Mouse (Mus musculus) CH12.LX (cell line): Measurements from ENCODE around the gene Bank1. TPM values are rescaled to one million over a fixed set of nuclear protein-coding genes. Genes with fewer than 3 reads are reported as not detected.

Experiments
- DNase-seq: peaks from one replicate; pipeline ENCODE4 v3.0.0-alpha.2; 2013; ENCODE audit errors: extremely low read depth
- H3K27ac ChIP-seq: 2 replicates; pipeline ENCODE4 v1.5.1; 2012; ENCODE audit warnings: low read depth, mild to moderate bottlenecking, control low read depth, moderate library complexity; ENCODE audit not compliant: insufficient read depth
- H3K27me3 ChIP-seq: replicated peaks from 2 replicates; pipeline ENCODE3; 2012; ENCODE audit warnings: inconsistent platforms
- H3K36me3 ChIP-seq, 2 experiments: replicated peaks in 1 of 2; 2 replicates each; pipeline versions ENCODE3 to v1.6.1; 2012; ENCODE audit warnings: inconsistent platforms in 1 of 2, low read length in 1 of 2, mild to moderate bottlenecking in 1 of 2, mixed read lengths in 1 of 2, moderate library complexity in 1 of 2; ENCODE audit not compliant: control insufficient read depth in 1 of 2, insufficient read depth in 1 of 2
- H3K4me1 ChIP-seq, 2 experiments: 2 replicates each; pipeline ENCODE4 v1.6.1; 2012; ENCODE audit warnings: inconsistent platforms in 1 of 2, moderate library complexity in 1 of 2; ENCODE audit not compliant: insufficient read depth in 2 of 2, control insufficient read depth in 1 of 2
- H3K4me2 ChIP-seq: 2 replicates; pipeline ENCODE4 v1.6.1; 2012; ENCODE audit warnings: low read depth, mild to moderate bottlenecking, control low read depth; ENCODE audit not compliant: poor library complexity, insufficient read depth, severe bottlenecking
- H3K4me3 ChIP-seq, 3 experiments: fragments of 150-350 bp in 1 of 3; sonication (generic) in 1 of 3; replicated peaks in 1 of 3; 2 replicates each; pipeline versions ENCODE3 to v1.5.1; 2011 to 2012; ENCODE audit warnings: low read depth in 2 of 3, low read length in 2 of 3, mild to moderate bottlenecking in 2 of 3, moderate library complexity in 2 of 3, control low read depth in 1 of 3, improper control_type of control experiment in 1 of 3, inconsistent platforms in 1 of 3, mixed read lengths in 1 of 3; ENCODE audit not compliant: poor library complexity in 1 of 3
- H3K79me2 ChIP-seq: replicated peaks from 2 replicates; pipeline ENCODE4 v1.6.1; 2012; ENCODE audit warnings: mild to moderate bottlenecking, moderate library complexity; ENCODE audit not compliant: control insufficient read depth, poor library complexity, insufficient read depth, severe bottlenecking; ENCODE audit errors: extremely low read depth
- H3K9ac ChIP-seq: 2 replicates; pipeline ENCODE4 v1.6.1; 2012; ENCODE audit warnings: low read depth, mild to moderate bottlenecking, control low read depth, moderate library complexity; ENCODE audit not compliant: insufficient read depth
- H3K9me3 ChIP-seq: replicated peaks from 2 replicates; pipeline ENCODE3; 2012; ENCODE audit warnings: low read length, inconsistent platforms, mixed read lengths
- CHD2 ChIP-seq: IDR thresholded peaks from 2 replicates; pipeline ENCODE4 v1.6.1; 2011; ENCODE audit warnings: low read length, improper control_type of control experiment
- CTCF ChIP-seq, 2 experiments: IDR thresholded peaks in 1 of 2; conservative IDR thresholded peaks in 1 of 2; 2 replicates each; pipeline ENCODE4 v1.5.1; 2011 to 2012; ENCODE audit warnings: low read depth in 2 of 2, low read length in 2 of 2, improper control_type of control experiment in 1 of 2, inconsistent platforms in 1 of 2, mild to moderate bottlenecking in 1 of 2, moderate library complexity in 1 of 2
- ELF1 ChIP-seq: IDR thresholded peaks from 2 replicates; pipeline ENCODE4 v1.6.1; 2014; ENCODE audit warnings: low read depth, mild to moderate bottlenecking, inconsistent platforms, low read length, improper control_type of control experiment
- EP300 ChIP-seq: IDR thresholded peaks from 2 replicates; pipeline ENCODE4 v1.6.1; 2011; ENCODE audit warnings: low read length, improper control_type of control experiment
- GABPA ChIP-seq: IDR thresholded peaks from 2 replicates; pipeline ENCODE4 v1.6.1; 2012; ENCODE audit warnings: low read depth, low read length, improper control_type of control experiment, inconsistent platforms; ENCODE audit not compliant: insufficient replicate concordance
- IRF4 ChIP-seq: IDR thresholded peaks from 2 replicates; pipeline ENCODE4 v1.6.1; 2014; ENCODE audit warnings: low read depth, mild to moderate bottlenecking, inconsistent platforms, low read length, improper control_type of control experiment
- JUN ChIP-seq: IDR thresholded peaks from 2 replicates; pipeline ENCODE4 v1.6.1; 2011; ENCODE audit warnings: low read depth, mild to moderate bottlenecking, low read length, improper control_type of control experiment, moderate library complexity; ENCODE audit not compliant: insufficient read depth
- MAX ChIP-seq: IDR thresholded peaks from 2 replicates; pipeline ENCODE4 v1.6.1; 2011; ENCODE audit warnings: low read length, improper control_type of control experiment
- MAZ ChIP-seq: IDR thresholded peaks from 2 replicates; pipeline ENCODE4 v1.6.1; 2012; ENCODE audit warnings: low read depth, mild to moderate bottlenecking, inconsistent platforms, low read length, improper control_type of control experiment, moderate library complexity
- POLR2AphosphoS2 ChIP-seq: IDR thresholded peaks from 2 replicates; pipeline ENCODE4 v1.6.1; 2011; ENCODE audit warnings: low read depth, low read length, improper control_type of control experiment
- RAD21 ChIP-seq: IDR thresholded peaks from 2 replicates; pipeline ENCODE4 v1.6.1; 2011; ENCODE audit warnings: low read depth, mild to moderate bottlenecking, low read length, improper control_type of control experiment, moderate library complexity
- RCOR1 ChIP-seq: conservative IDR thresholded peaks from 2 replicates; pipeline ENCODE4 v1.6.1; 2012; ENCODE audit warnings: low read depth, mild to moderate bottlenecking, inconsistent platforms, low read length, improper control_type of control experiment
- SMC3 ChIP-seq: IDR thresholded peaks from 2 replicates; pipeline ENCODE4 v1.6.1; 2011; ENCODE audit warnings: low read depth, low read length, improper control_type of control experiment
- TCF12 ChIP-seq: IDR thresholded peaks from 2 replicates; pipeline ENCODE4 v1.6.1; 2014; ENCODE audit warnings: low read depth, mild to moderate bottlenecking, inconsistent platforms, low read length, improper control_type of control experiment
- USF1 ChIP-seq: IDR thresholded peaks from 2 replicates; pipeline ENCODE4 v1.6.1; 2014; ENCODE audit warnings: low read depth, mild to moderate bottlenecking, inconsistent platforms, low read length, improper control_type of control experiment
- ZC3H11A ChIP-seq: IDR thresholded peaks from 2 replicates; pipeline ENCODE4 v1.6.1; 2012; ENCODE audit warnings: low read depth, mild to moderate bottlenecking, inconsistent platforms, low read length, improper control_type of control experiment
- ZKSCAN1 ChIP-seq: IDR thresholded peaks from 2 replicates; pipeline ENCODE4 v1.6.1; 2012; ENCODE audit warnings: low read depth, inconsistent platforms, low read length, improper control_type of control experiment, borderline replicate concordance
- ZMIZ1 ChIP-seq: IDR thresholded peaks from 2 replicates; pipeline ENCODE4 v1.6.1; 2012; ENCODE audit warnings: low read depth, mild to moderate bottlenecking, inconsistent platforms, low read length, improper control_type of control experiment
- dilution Hi-C: fragments of 300-500 bp; cut with MboI; formaldehyde crosslinking; loops from 2 replicates; pipeline ENCODE4 v1.14.3; 2020; ENCODE audit warnings: low sequenced_read_pairs; ENCODE audit not compliant: extremely low pct_unique_long_range_greater_than_20kb, extremely low pct_ligation_motif_present
- in situ Hi-C: fragments of 300-500 bp; cut with MboI; formaldehyde crosslinking; loops from 3 replicates; pipeline ENCODE4 v1.14.3; 2019; ENCODE audit warnings: low sequenced_read_pairs, low pct_ligation_motif_present, low pct_unique_long_range_greater_than_20kb, mixed read lengths
- polyA plus RNA-seq: library from polyadenylated mRNA; unstranded; fragments of >175 nt; gene quantifications from 2 replicates; pipeline ENCODE4 v1.2.1, GENCODE M21; 2012; ENCODE audit warnings: low read depth; ENCODE audit not compliant: insufficient read length
- total RNA-seq, 2 experiments: library from RNA; depleted of rRNA; stranded (reverse); fragments of 300-350 nt in 1 of 2; fragments of >200 nt in 1 of 2; gene quantifications; 2 replicates each; pipeline ENCODE4 v1.2.3; 2012 to 2014

Gene Bank1
- total and polyA plus RNA-seq, 3 experiments, result 13.1 to 36.2 (median 27.3) TPM

GRCm38 (mm10) chr3:136331135-136331534, 5.3 kb upstream of the Bank1 start:
- dilution Hi-C loops (no loop called here), in situ Hi-C loops (no loop called here)
- Histone ChIP-seq H3K9ac (no peak overlapping the region), H3K4me2 (no peak overlapping the region), H3K27me3 (no peaks in the 10 kb centered on the region), H3K4me3 (no peak overlapping the region), H3K4me1 (peaks cover 0 to 12% of the 10 kb centered on the region in 2 experiments; a peak in 2 of 4 replicates), H3K36me3 (no peaks in the 10 kb centered on the region), H3K79me2 (no peaks in the 10 kb centered on the region), H3K27ac (no peak overlapping the region), H3K9me3 (no peaks in the 10 kb centered on the region)
- TF ChIP-seq ZMIZ1 (no peak), EP300 (peak; percentile 31; the same call in 1 of the 2 replicates), IRF4 (0 out of 2 replicates have a peak, but pooled peaks have one; percentile 20), CTCF (conservative IDR thresholded peaks at IDR 0.05 in 1 of 2, IDR thresholded peaks at IDR 0.05 in 1 of 2; ENCODE audit: low read depth in 2 of 2, low read length in 2 of 2) (no peak), ZKSCAN1 (no peak)
- no peak for DNase-seq

DNA sequence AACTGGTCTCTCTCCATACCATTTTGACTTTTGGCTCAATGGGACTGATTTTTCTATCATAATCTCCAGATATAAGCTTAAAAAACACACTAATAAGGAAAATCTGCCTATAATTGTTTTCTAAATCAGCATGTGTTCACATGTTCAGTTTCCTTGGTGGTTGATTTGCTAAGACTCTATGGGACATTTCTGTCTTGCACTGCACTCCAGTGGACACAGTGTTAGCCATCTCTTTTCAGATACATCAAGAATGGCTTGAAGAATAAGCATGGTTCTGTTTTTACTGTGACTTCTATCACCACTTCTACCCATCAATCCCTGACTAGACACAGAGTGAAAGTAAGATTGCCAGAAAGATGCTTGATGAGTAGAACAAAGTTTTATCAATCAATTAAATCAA, 4.2 kb upstream of the Bank1 start:
- in situ Hi-C loops, result no loop called here
- H3K4me1 ChIP-seq, result peaks cover 0 to 17% of the 10 kb centered on the region in 2 experiments; a peak in 2 of 4 replicates

GRCm38 (mm10) chr3:136329133-136329532, 3.3 kb upstream of the Bank1 start:
- Histone ChIP-seq H3K4me1 (peaks cover 0 to 22% of the 10 kb centered on the region in 2 experiments; a peak in 2 of 4 replicates), H3K36me3 (no peaks in the 10 kb centered on the region)
- TF ChIP-seq USF1, result no peak
- no peak for TF ChIP-seq RCOR1
- TF ChIP-seq, all 38 proteins: peak for 0
- H3K9ac ChIP-seq, result no peak overlapping the region
- no peak overlapping the region for H3K4me2 ChIP-seq
- no peaks in the 10 kb centered on the region for H3K9me3 ChIP-seq
- H3K27ac ChIP-seq, result no peak overlapping the region
- no peaks in the 10 kb centered on the region for H3K79me2 ChIP-seq
- H3K27me3 ChIP-seq, result no peaks in the 10 kb centered on the region
- DNase-seq, result no peak
- in situ Hi-C loops (loop anchor here (10.0 kb wide), 1 partner anchor 434 kb away; no protein-coding TSS in a partner anchor), dilution Hi-C loops (no loop called here)
- H3K4me3 ChIP-seq, result no peak overlapping the region

More for the DNA sequence above, 4.2 kb upstream of the Bank1 start:
- dilution Hi-C loops, result no loop called here
- Histone ChIP-seq H3K36me3 (no peaks in the 10 kb centered on the region), H3K4me2 (no peak overlapping the region), H3K27me3 (no peaks in the 10 kb centered on the region), H3K79me2 (no peaks in the 10 kb centered on the region), H3K9me3 (no peaks in the 10 kb centered on the region), H3K27ac (no peak overlapping the region)
- TF ChIP-seq MAZ (no peak), RAD21 (peak; percentile 72), USF1 (no peak), POLR2AphosphoS2 (no peak), CTCF (conservative IDR thresholded peaks at IDR 0.05 in 1 of 2, IDR thresholded peaks at IDR 0.05 in 1 of 2; ENCODE audit: low read depth in 2 of 2, low read length in 2 of 2) (peak in 1 of 2 experiments; percentile 61; a peak in 2 of 4 replicates), ZC3H11A (peak; percentile 42), IRF4 (0 out of 2 replicates have a peak, but pooled peaks have one; percentile 28), TCF12 (no peak), SMC3 (peak; percentile 57), MAX (no peak), ZMIZ1 (no peak), JUN (no peak), GABPA (no peak), CHD2 (no peak), ELF1 (no peak; the same call in 1 of the 2 replicates)
- TF ChIP-seq, all 38 proteins: peak for 5
- Histone ChIP-seq H3K4me3 (no peak overlapping the region), H3K9ac (no peak overlapping the region)
- no peak for DNase-seq
